Mouse (Mus musculus) brain, embryonic 14.5 days (tissue): ENCODE data around the gene Nceh1.

Source experiments
- CTCF ChIP-seq: fragments of 200-500 bp; IDR thresholded peaks from 2 replicates; pipeline ENCODE4 v1.5.1; 2012; ENCODE audit warnings: inconsistent platforms, mild to moderate bottlenecking, moderate library complexity, borderline replicate concordance; ENCODE audit not compliant: insufficient read depth, insufficient read length; ENCODE audit errors: extremely low read depth
- POLR2A ChIP-seq: fragments of 200-500 bp; IDR thresholded peaks from 2 replicates; pipeline ENCODE4 v1.6.1; 2012; ENCODE audit warnings: mild to moderate bottlenecking, inconsistent platforms, borderline replicate concordance; ENCODE audit not compliant: poor library complexity, insufficient read depth, insufficient read length, severe bottlenecking; ENCODE audit errors: extremely low read depth

DNA sequence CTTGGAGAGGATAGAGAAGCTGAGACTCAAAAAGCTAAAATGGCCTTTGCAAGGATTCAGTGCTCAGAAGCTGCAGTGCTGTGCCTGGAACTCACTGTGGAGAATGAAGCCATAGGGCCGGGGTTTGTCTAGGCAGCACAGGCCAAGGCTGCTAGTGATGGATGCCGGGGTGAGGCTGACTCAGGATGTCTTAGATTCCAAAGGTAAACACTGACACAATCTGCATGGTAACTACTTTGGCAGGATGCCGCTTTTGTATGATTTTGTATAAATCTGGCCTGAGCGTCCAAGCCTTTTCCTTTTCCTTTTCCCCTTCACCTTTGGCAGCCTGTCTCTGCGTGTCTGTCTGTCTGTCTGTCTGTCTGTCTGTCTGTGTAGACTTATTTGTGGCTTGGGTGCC is 84.6 kb downstream of the Nceh1 start:
- TF ChIP-seq CTCF (no peak), POLR2A (no peak)
